In the genomic region with DNA sequence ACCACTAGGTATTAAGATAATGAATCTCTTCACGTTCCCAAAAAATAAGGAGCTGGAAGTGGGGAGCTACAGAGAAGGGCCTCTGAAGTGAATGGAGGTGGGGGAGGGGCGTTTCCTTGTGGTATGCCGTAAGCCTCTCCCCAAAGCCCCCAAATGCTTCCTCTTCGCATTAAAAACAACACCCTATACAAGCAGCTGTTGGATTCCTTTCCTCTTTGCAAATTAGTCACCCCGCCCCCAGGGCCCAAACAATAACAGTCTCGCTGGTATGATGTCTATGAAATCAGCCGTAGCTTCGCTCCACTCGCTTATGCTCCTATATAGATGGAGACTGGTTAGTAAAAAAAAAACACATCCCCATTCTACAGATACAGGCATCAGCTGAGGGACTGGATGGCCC, we compare ENCODE assay signal across 10 mouse cellular contexts. TPM values are rescaled to one million over a fixed set of nuclear protein-coding genes. Genes with fewer than 3 reads are reported as not detected.
DNase-seq lines count a peak whose midpoint lies in the region; ATAC-seq and TF ChIP-seq lines count a peak whose summit lies in the region.
"Had no signal": no experiment of that assay in that cellular context is flagged by ENCODE, and none has a peak within 500 bp of the region (broad histone marks: within the 10 kb centered on the region; RNA-seq: fewer than 3 reads in every experiment).

No protein-coding gene starts in this region.

- no peak for DNase-seq in lung, embryonic 14.5 days
- no peak for DNase-seq in lung, adult 18-20 months
- DNase-seq in induced T-regulatory cell, adult 2 months (ENCODE audit: low read depth), result peak; percentile 81
- no peak for DNase-seq in adrenal gland, adult 18-20 months (ENCODE audit: low spot score in 2 of 2)
- DNase-seq in adipocyte (ENCODE audit: low spot score), result no peak
- DNase-seq in left cerebral cortex, adult 18-20 months (ENCODE audit: low spot score in 2 of 2), result no peak
- DNase-seq: gastrocnemius, postnatal 14 days; lung, postnatal 14 days had no signal

- H3K27me3 ChIP-seq in lung, embryonic 14.5 days (ENCODE audit: insufficient read depth, low read length), result peaks cover 16% of the 10 kb centered on the region
- H3K27me3 ChIP-seq in embryonic facial prominence, embryonic 15.5 days, result no peaks in the 10 kb centered on the region
- no peaks in the 10 kb centered on the region for H3K27me3 ChIP-seq in neural tube, embryonic 15.5 days (replicated peaks)

- no peaks in the 10 kb centered on the region for H3K36me3 ChIP-seq in lung, embryonic 14.5 days (ENCODE audit: insufficient read depth)
- H3K36me3 ChIP-seq in embryonic facial prominence, embryonic 15.5 days, result no peaks in the 10 kb centered on the region
- no peaks in the 10 kb centered on the region for H3K36me3 ChIP-seq in neural tube, embryonic 15.5 days

- peaks cover 35% of the 10 kb centered on the region for H3K4me1 ChIP-seq in lung, embryonic 14.5 days (ENCODE audit: insufficient read depth)
- peaks cover 97% of the 10 kb centered on the region for H3K4me1 ChIP-seq in embryonic facial prominence, embryonic 15.5 days
- peaks cover 87% of the 10 kb centered on the region for H3K4me1 ChIP-seq in neural tube, embryonic 15.5 days

- no peak overlapping the region for H3K9ac ChIP-seq in lung, embryonic 14.5 days
- H3K9ac ChIP-seq in embryonic facial prominence, embryonic 15.5 days, result no peak overlapping the region
- no peak overlapping the region; the same call in 1 of the 2 replicates for H3K9ac ChIP-seq in neural tube, embryonic 15.5 days (replicated peaks)

- no peak overlapping the region for H3K27ac ChIP-seq in lung, embryonic 14.5 days (ENCODE audit: low read depth)
- H3K27ac ChIP-seq in embryonic facial prominence, embryonic 15.5 days (replicated peaks), result peak overlapping the region; percentile 61; the same call in 1 of the 2 replicates
- peak overlapping the region; percentile 67 for H3K27ac ChIP-seq in neural tube, embryonic 15.5 days (replicated peaks)

- no peak overlapping the region for H3K4me3 ChIP-seq in lung, embryonic 14.5 days (ENCODE audit: low read depth, low read length)
- no peak overlapping the region for H3K4me3 ChIP-seq in embryonic facial prominence, embryonic 15.5 days (replicated peaks)
- no peak overlapping the region for H3K4me3 ChIP-seq in neural tube, embryonic 15.5 days (replicated peaks)

- no peak for TF ChIP-seq CTCF in lung, embryonic 14.5 days (IDR thresholded peaks at IDR 0.05; ENCODE audit: low read depth)

- peak overlapping the region; percentile 18; the same call in 1 of the 2 replicates for H3K4me2 ChIP-seq in lung, embryonic 14.5 days
- H3K4me2 ChIP-seq in embryonic facial prominence, embryonic 15.5 days (replicated peaks), result peak overlapping the region; percentile 47
- peak overlapping the region; percentile 55 for H3K4me2 ChIP-seq in neural tube, embryonic 15.5 days

- no peak for ATAC-seq in lung, embryonic 14.5 days (ENCODE audit: insufficient read depth)
- ATAC-seq in embryonic facial prominence, embryonic 15.5 days (ENCODE audit: insufficient number of reproducible peaks, low FRiP score, low TSS enrichment, low read depth), result no peak
- ATAC-seq in neural tube, embryonic 15.5 days (ENCODE audit: low FRiP score), result no peak

- 27% methylated on average over 9 of the region's 9 CpGs for WGBS in lung, embryonic 14.5 days
- 10% methylated on average over 9 of the region's 9 CpGs for WGBS in embryonic facial prominence, embryonic 15.5 days
- WGBS in neural tube, embryonic 15.5 days, result 13% methylated on average over 9 of the region's 9 CpGs

- H3K9me3 ChIP-seq in lung, embryonic 14.5 days (ENCODE audit: low read depth, low read length), result no peaks in the 10 kb centered on the region
- H3K9me3 ChIP-seq in embryonic facial prominence, embryonic 15.5 days (replicated peaks), result no peaks in the 10 kb centered on the region
- H3K9me3 ChIP-seq in neural tube, embryonic 15.5 days (replicated peaks), result no peaks in the 10 kb centered on the region

RNA-seq across cellular contexts. Expression of gene Bcl11b, which starts 25.9 kb away (rescaled TPM):
- polyA plus RNA-seq in lung, embryonic 14.5 days (2014; fragmentation: Nextera tagmentation; extraction: Ambion mirVana), result 4.0 and 4.4 TPM in 2 replicates
- 27.0 and 28.8 TPM in 2 replicates for polyA plus RNA-seq in embryonic facial prominence, embryonic 15.5 days (2015; fragmentation: Nextera tagmentation; extraction: Ambion mirVana)
- 21.6 and 22.2 TPM in 2 replicates for polyA plus RNA-seq in neural tube, embryonic 15.5 days (2015; fragmentation: Nextera tagmentation; extraction: Ambion mirVana)
- under 1 TPM; 0.13 to 0.61 TPM for total RNA-seq in adrenal gland, adult 18-20 months (2021)
- 10 to 100 TPM; 60.4 to 75.6 TPM for total RNA-seq in left cerebral cortex, adult 18-20 months (2021)
